Mouse (Mus musculus) CH12.LX (cell line): ENCODE results near the gene Arhgap36. TPM values are rescaled to one million over a fixed set of nuclear protein-coding genes. Genes with fewer than 3 reads are reported as not detected.

ENCODE experiments used
- DNase-seq: peaks from one replicate; pipeline ENCODE4 v3.0.0-alpha.2; 2013; ENCODE audit errors: extremely low read depth
- H3K27ac ChIP-seq: 2 replicates; pipeline ENCODE4 v1.5.1; 2012; ENCODE audit warnings: low read depth, mild to moderate bottlenecking, control low read depth, moderate library complexity; ENCODE audit not compliant: insufficient read depth
- H3K27me3 ChIP-seq: replicated peaks from 2 replicates; pipeline ENCODE3; 2012; ENCODE audit warnings: inconsistent platforms
- H3K36me3 ChIP-seq, 2 experiments: replicated peaks in 1 of 2; 2 replicates each; pipeline versions ENCODE3 to v1.6.1; 2012; ENCODE audit warnings: inconsistent platforms in 1 of 2, low read length in 1 of 2, mild to moderate bottlenecking in 1 of 2, mixed read lengths in 1 of 2, moderate library complexity in 1 of 2; ENCODE audit not compliant: control insufficient read depth in 1 of 2, insufficient read depth in 1 of 2
- H3K4me1 ChIP-seq, 2 experiments: 2 replicates each; pipeline ENCODE4 v1.6.1; 2012; ENCODE audit warnings: inconsistent platforms in 1 of 2, moderate library complexity in 1 of 2; ENCODE audit not compliant: insufficient read depth in 2 of 2, control insufficient read depth in 1 of 2
- H3K4me2 ChIP-seq: 2 replicates; pipeline ENCODE4 v1.6.1; 2012; ENCODE audit warnings: low read depth, mild to moderate bottlenecking, control low read depth; ENCODE audit not compliant: poor library complexity, insufficient read depth, severe bottlenecking
- H3K4me3 ChIP-seq, 3 experiments: fragments of 150-350 bp in 1 of 3; sonication (generic) in 1 of 3; replicated peaks in 1 of 3; 2 replicates each; pipeline versions ENCODE3 to v1.5.1; 2011 to 2012; ENCODE audit warnings: low read depth in 2 of 3, low read length in 2 of 3, mild to moderate bottlenecking in 2 of 3, moderate library complexity in 2 of 3, control low read depth in 1 of 3, improper control_type of control experiment in 1 of 3, inconsistent platforms in 1 of 3, mixed read lengths in 1 of 3; ENCODE audit not compliant: poor library complexity in 1 of 3
- H3K79me2 ChIP-seq: replicated peaks from 2 replicates; pipeline ENCODE4 v1.6.1; 2012; ENCODE audit warnings: mild to moderate bottlenecking, moderate library complexity; ENCODE audit not compliant: control insufficient read depth, poor library complexity, insufficient read depth, severe bottlenecking; ENCODE audit errors: extremely low read depth
- H3K9ac ChIP-seq: 2 replicates; pipeline ENCODE4 v1.6.1; 2012; ENCODE audit warnings: low read depth, mild to moderate bottlenecking, control low read depth, moderate library complexity; ENCODE audit not compliant: insufficient read depth
- H3K9me3 ChIP-seq: replicated peaks from 2 replicates; pipeline ENCODE3; 2012; ENCODE audit warnings: low read length, inconsistent platforms, mixed read lengths
- BHLHE40 ChIP-seq: IDR thresholded peaks from 2 replicates; pipeline ENCODE4 v1.6.1; 2011; ENCODE audit warnings: mild to moderate bottlenecking, low read depth, low read length, improper control_type of control experiment
- CTCF ChIP-seq, 2 experiments: IDR thresholded peaks in 1 of 2; conservative IDR thresholded peaks in 1 of 2; 2 replicates each; pipeline ENCODE4 v1.5.1; 2011 to 2012; ENCODE audit warnings: low read depth in 2 of 2, low read length in 2 of 2, improper control_type of control experiment in 1 of 2, inconsistent platforms in 1 of 2, mild to moderate bottlenecking in 1 of 2, moderate library complexity in 1 of 2
- ELF1 ChIP-seq: IDR thresholded peaks from 2 replicates; pipeline ENCODE4 v1.6.1; 2014; ENCODE audit warnings: low read depth, mild to moderate bottlenecking, inconsistent platforms, low read length, improper control_type of control experiment
- HCFC1 ChIP-seq: IDR thresholded peaks from 2 replicates; pipeline ENCODE4 v1.6.1; 2012; ENCODE audit warnings: low read depth, mild to moderate bottlenecking, inconsistent platforms, low read length, improper control_type of control experiment
- JUN ChIP-seq: IDR thresholded peaks from 2 replicates; pipeline ENCODE4 v1.6.1; 2011; ENCODE audit warnings: low read depth, mild to moderate bottlenecking, low read length, improper control_type of control experiment, moderate library complexity; ENCODE audit not compliant: insufficient read depth
- MAFK ChIP-seq: IDR thresholded peaks from 2 replicates; pipeline ENCODE4 v1.6.1; 2011; ENCODE audit warnings: low read length, improper control_type of control experiment; ENCODE audit not compliant: insufficient replicate concordance
- MXI1 ChIP-seq: IDR thresholded peaks from 2 replicates; pipeline ENCODE4 v1.6.1; 2011; ENCODE audit warnings: mild to moderate bottlenecking, low read depth, low read length, improper control_type of control experiment
- NRF1 ChIP-seq: IDR thresholded peaks from 2 replicates; pipeline ENCODE4 v1.6.1; 2014; ENCODE audit warnings: low read depth, mild to moderate bottlenecking, inconsistent platforms, low read length, improper control_type of control experiment, moderate library complexity
- PAX5 ChIP-seq: IDR thresholded peaks from 2 replicates; pipeline ENCODE4 v1.6.1; 2012; ENCODE audit warnings: low read length, inconsistent platforms, mixed read lengths
- RAD21 ChIP-seq: IDR thresholded peaks from 2 replicates; pipeline ENCODE4 v1.6.1; 2011; ENCODE audit warnings: low read depth, mild to moderate bottlenecking, low read length, improper control_type of control experiment, moderate library complexity
- SIN3A ChIP-seq: IDR thresholded peaks from 2 replicates; pipeline ENCODE4 v1.6.1; 2012; ENCODE audit warnings: low read length, improper control_type of control experiment, inconsistent platforms
- SMC3 ChIP-seq: IDR thresholded peaks from 2 replicates; pipeline ENCODE4 v1.6.1; 2011; ENCODE audit warnings: low read depth, low read length, improper control_type of control experiment
- TCF12 ChIP-seq: IDR thresholded peaks from 2 replicates; pipeline ENCODE4 v1.6.1; 2014; ENCODE audit warnings: low read depth, mild to moderate bottlenecking, inconsistent platforms, low read length, improper control_type of control experiment
- dilution Hi-C: fragments of 300-500 bp; cut with MboI; formaldehyde crosslinking; loops from 2 replicates; pipeline ENCODE4 v1.14.3; 2020; ENCODE audit warnings: low sequenced_read_pairs; ENCODE audit not compliant: extremely low pct_unique_long_range_greater_than_20kb, extremely low pct_ligation_motif_present
- in situ Hi-C: fragments of 300-500 bp; cut with MboI; formaldehyde crosslinking; loops from 3 replicates; pipeline ENCODE4 v1.14.3; 2019; ENCODE audit warnings: low sequenced_read_pairs, low pct_ligation_motif_present, low pct_unique_long_range_greater_than_20kb, mixed read lengths
- polyA plus RNA-seq: library from polyadenylated mRNA; unstranded; fragments of >175 nt; gene quantifications from 2 replicates; pipeline ENCODE4 v1.2.1, GENCODE M21; 2012; ENCODE audit warnings: low read depth; ENCODE audit not compliant: insufficient read length
- total RNA-seq, 2 experiments: library from RNA; depleted of rRNA; stranded (reverse); fragments of 300-350 nt in 1 of 2; fragments of >200 nt in 1 of 2; gene quantifications; 2 replicates each; pipeline ENCODE4 v1.2.3; 2012 to 2014

The Arhgap36 gene
- total and polyA plus RNA-seq, 3 experiments, result not detected

GRCm38 (mm10) chrX:49479968-49480809, 16.4 kb downstream of the Arhgap36 start:
- H3K27me3 ChIP-seq, result no peaks in the 10 kb centered on the region
- H3K9me3 ChIP-seq, result no peaks in the 10 kb centered on the region
- dilution Hi-C loops, result no loop called here
- no peak overlapping the region for H3K4me3 ChIP-seq
- in situ Hi-C loops, result no loop called here
- peak overlapping the region; percentile 88 for H3K4me2 ChIP-seq
- no peak overlapping the region for H3K9ac ChIP-seq
- no peaks in the 10 kb centered on the region for H3K79me2 ChIP-seq
- TF ChIP-seq ELF1 (no peak), SIN3A (no peak)
- H3K27ac ChIP-seq, result no peak overlapping the region
- DNase-seq, result no peak
- no peaks in the 10 kb centered on the region for H3K36me3 ChIP-seq
- H3K4me1 ChIP-seq, result peaks cover 0 to 12% of the 10 kb centered on the region in 2 experiments; a peak in 2 of 4 replicates

DNA sequence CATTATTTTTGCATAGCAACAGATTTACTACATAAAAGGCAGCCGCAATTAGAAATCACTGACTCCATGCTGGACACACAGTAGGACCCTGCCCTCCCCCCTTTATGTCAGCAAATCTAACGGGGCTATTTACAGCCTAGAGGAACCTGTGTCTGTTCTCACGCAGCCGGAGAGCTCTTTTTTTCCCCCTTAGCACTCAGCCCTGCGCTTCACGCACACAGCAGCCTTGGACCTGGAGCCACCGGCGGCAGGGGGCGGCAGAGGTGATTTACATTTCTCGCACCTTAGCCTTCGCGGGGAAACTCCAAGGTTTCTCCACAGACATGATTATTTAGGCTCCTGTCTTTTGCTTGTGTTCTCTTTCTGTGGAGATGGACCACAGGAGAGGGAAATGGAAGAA, 17.1 kb downstream of the Arhgap36 start:
- in situ Hi-C loops, result no loop called here
- H3K9ac ChIP-seq, result no peak overlapping the region
- no peak for TF ChIP-seq MXI1
- TF ChIP-seq CTCF (conservative IDR thresholded peaks at IDR 0.05 in 1 of 2, IDR thresholded peaks at IDR 0.05 in 1 of 2; ENCODE audit: low read depth in 2 of 2, low read length in 2 of 2), result peak in 1 of 2 experiments; percentile 17; a peak in 2 of 4 replicates
- TF ChIP-seq PAX5, result no peak
- no peak for TF ChIP-seq BHLHE40
- no peak for TF ChIP-seq MAFK
- no peak for TF ChIP-seq RAD21
- TF ChIP-seq, all 38 proteins: peak for 1
- Histone ChIP-seq H3K4me3 (no peak overlapping the region), H3K36me3 (no peaks in the 10 kb centered on the region), H3K4me1 (peaks cover 0 to 12% of the 10 kb centered on the region in 2 experiments; a peak in 2 of 4 replicates), H3K79me2 (no peaks in the 10 kb centered on the region), H3K9me3 (no peaks in the 10 kb centered on the region), H3K27me3 (no peaks in the 10 kb centered on the region), H3K27ac (no peak overlapping the region), H3K4me2 (peak overlapping the region; percentile 88)
- DNase-seq, result peak; percentile 33
- dilution Hi-C loops, result no loop called here

GRCm38 (mm10) chrX:49489141-49489540, 25.4 kb downstream of the Arhgap36 start:
- in situ Hi-C loops, result no loop called here
- H3K79me2 ChIP-seq, result no peaks in the 10 kb centered on the region
- no peak for TF ChIP-seq HCFC1
- TF ChIP-seq ELF1, result no peak
- TF ChIP-seq SMC3, result no peak
- TF ChIP-seq JUN, result no peak
- TF ChIP-seq MAFK, result no peak
- TF ChIP-seq NRF1, result no peak
- no peak for TF ChIP-seq TCF12
- no peak overlapping the region for H3K27ac ChIP-seq
- H3K4me1 ChIP-seq, result no peaks in the 10 kb centered on the region
- H3K9me3 ChIP-seq, result no peaks in the 10 kb centered on the region
- no peak overlapping the region for H3K4me2 ChIP-seq
- no peaks in the 10 kb centered on the region for H3K27me3 ChIP-seq
- no peak overlapping the region for H3K9ac ChIP-seq
- no peaks in the 10 kb centered on the region for H3K36me3 ChIP-seq
- H3K4me3 ChIP-seq, result no peak overlapping the region
- no peak for DNase-seq
- dilution Hi-C loops, result no loop called here
